Mouse (Mus musculus) thymus, adult 18-20 months (tissue): ENCODE measurements around the gene Cyfip1.
"Not testable (repeated sequence)": the region's sequence is repeated elsewhere in the genome, so short reads cannot be mapped to it uniquely, and the experiment has no call there.

ENCODE experiments used
- DNase-seq, 2 experiments: peaks; one replicate each; pipeline ENCODE4 v3.0.0; 2022; ENCODE audit warnings: mixed read lengths in 2 of 2

Cyfip1 gene

GRCm38 (mm10) chr7:55865750-55866416 is 24.3 kb downstream of the Cyfip1 start:
- no peak for DNase-seq

GRCm38 (mm10) chr7:55868247-55868646 is 26.7 kb downstream of the Cyfip1 start:
- no peak for DNase-seq

GRCm38 (mm10) chr7:55869220-55869619 is 27.7 kb downstream of the Cyfip1 start:
- no peak for DNase-seq

- no peak for DNase-seq
These were observed 28.9 kb downstream of the Cyfip1 start for GRCm38 (mm10) chr7:55870340-55871020.

- DNase-seq, result no peak
These were observed 29.9 kb downstream of the Cyfip1 start for GRCm38 (mm10) chr7:55871476-55871875.

GRCm38 (mm10) chr7:55874703-55875102 is 33.2 kb downstream of the Cyfip1 start:
- DNase-seq, result no peak

GRCm38 (mm10) chr7:55877721-55878120 is 36.2 kb downstream of the Cyfip1 start:
- DNase-seq, result no peak

GRCm38 (mm10) chr7:55880882-55881281 is 39.3 kb downstream of the Cyfip1 start:
- no peak for DNase-seq

- DNase-seq, result no peak
These were observed 47.1 kb downstream of the Cyfip1 start for GRCm38 (mm10) chr7:55888603-55889002.

- DNase-seq, result no peak
These were observed 48.5 kb downstream of the Cyfip1 start for GRCm38 (mm10) chr7:55889996-55890395.

- DNase-seq, result no peak
These were observed 49.2 kb downstream of the Cyfip1 start for GRCm38 (mm10) chr7:55890731-55891130.

GRCm38 (mm10) chr7:55891797-55892196 is 50.3 kb downstream of the Cyfip1 start:
- no peak for DNase-seq

GRCm38 (mm10) chr7:55903766-55904165 is 62.2 kb downstream of the Cyfip1 start:
- no peak for DNase-seq

GRCm38 (mm10) chr7:55905449-55905848 is 63.9 kb downstream of the Cyfip1 start:
- DNase-seq, result no peak

- DNase-seq, result no peak
These were observed 68.0 kb downstream of the Cyfip1 start for GRCm38 (mm10) chr7:55909519-55909918.

- no peak for DNase-seq
These were observed 68.8 kb downstream of the Cyfip1 start for GRCm38 (mm10) chr7:55910356-55910755.

- DNase-seq, result no peak
These were observed 69.8 kb downstream of the Cyfip1 start for GRCm38 (mm10) chr7:55911371-55911770.

- DNase-seq, result no peak
These were observed 70.6 kb downstream of the Cyfip1 start for GRCm38 (mm10) chr7:55912118-55912517.

- not testable (repeated sequence) for DNase-seq
These were observed 76.8 kb downstream of the Cyfip1 start for GRCm38 (mm10) chr7:55918365-55918764.

GRCm38 (mm10) chr7:55927262-55927661 is 85.7 kb downstream of the Cyfip1 start:
- no peak for DNase-seq

GRCm38 (mm10) chr7:55928649-55929048 is 87.1 kb downstream of the Cyfip1 start:
- DNase-seq, result no peak

GRCm38 (mm10) chr7:55935025-55935424 is 93.5 kb downstream of the Cyfip1 start:
- no peak for DNase-seq

- DNase-seq, result no peak
These were observed 96.8 kb downstream of the Cyfip1 start for GRCm38 (mm10) chr7:55938341-55938740.

- no peak for DNase-seq
These were observed 114.5 kb downstream of the Cyfip1 start for GRCm38 (mm10) chr7:55956054-55956453.

GRCm38 (mm10) chr7:55957178-55957577 is 115.6 kb downstream of the Cyfip1 start:
- no peak for DNase-seq
